Mouse (Mus musculus) heart, postnatal 0 days (tissue): ENCODE measurements around the gene Ank2. TPM values are rescaled to one million over a fixed set of nuclear protein-coding genes. Genes with fewer than 3 reads are reported as not detected.

Experiments used
- ATAC-seq: fragments of 200-750 bp; cut with Nextera tagmentation; 2 replicates; pipeline ENCODE4 v1.8.0; 2017; ENCODE audit warnings: low read depth, moderate number of reproducible peaks, moderate library complexity; ENCODE audit not compliant: insufficient read depth
- DNase-seq: peaks from one replicate; pipeline ENCODE4 v3.0.0-alpha.2; 2016; ENCODE audit warnings: low spot score
- H3K27ac ChIP-seq: fragments of 300-500 bp; sonication (generic); 2 replicates; pipeline ENCODE4 v1.5.1; 2014; ENCODE audit warnings: low read depth, mild to moderate bottlenecking
- H3K27me3 ChIP-seq: fragments of 300-500 bp; sonication (generic); 2 replicates; pipeline ENCODE4 v1.6.1; 2014; ENCODE audit warnings: low read length, mixed read lengths; ENCODE audit not compliant: control insufficient read depth, insufficient read depth
- H3K36me3 ChIP-seq: fragments of 300-500 bp; sonication (generic); replicated peaks from 2 replicates; pipeline ENCODE4 v1.6.1; 2014; ENCODE audit warnings: low read length, mixed read lengths; ENCODE audit not compliant: control insufficient read depth, insufficient read depth
- H3K4me1 ChIP-seq: fragments of 300-500 bp; sonication (generic); 2 replicates; pipeline ENCODE4 v1.6.1; 2014; ENCODE audit warnings: antibody characterized with exemption; ENCODE audit not compliant: control insufficient read depth, insufficient read depth
- H3K4me2 ChIP-seq: fragments of 300-500 bp; sonication (generic); 2 replicates; pipeline ENCODE4 v1.6.1; 2014; ENCODE audit warnings: low read depth, mild to moderate bottlenecking, low read length, moderate library complexity
- H3K4me3 ChIP-seq: fragments of 300-500 bp; sonication (generic); 2 replicates; pipeline ENCODE4 v1.5.1; 2014; ENCODE audit warnings: low read depth, low read length
- H3K9ac ChIP-seq: fragments of 300-500 bp; sonication (generic); replicated peaks from 2 replicates; pipeline ENCODE4 v1.6.1; 2014; ENCODE audit warnings: low read depth, low read length, mixed read lengths
- H3K9me3 ChIP-seq: fragments of 300-500 bp; sonication (generic); replicated peaks from 2 replicates; pipeline ENCODE4 v1.6.1; 2016; ENCODE audit warnings: low read length; ENCODE audit not compliant: control insufficient read depth
- CTCF ChIP-seq: IDR thresholded peaks from 2 replicates; pipeline ENCODE4 v1.5.1; 2016; ENCODE audit warnings: antibody characterized with exemption, control low read depth, low read depth
- EP300 ChIP-seq: IDR thresholded peaks from 2 replicates; pipeline ENCODE4 v1.6.1; 2016; ENCODE audit warnings: antibody characterized with exemption, low read depth
- WGBS: fragments of 180-500 bp; shearing (Covaris S2); extraction: QIAGEN DNeasy Blood & Tissue Kit; methylation state at CpG from one replicate; pipeline ENCODE4 v1.1.7; 2014; 5-methylcytosine and 5-hydroxymethylcytosine counted together
- polyA plus RNA-seq: library from polyadenylated mRNA; unstranded; fragments of >200 nt; fragmentation: Nextera tagmentation; extraction: Ambion mirVana; gene quantifications from 2 replicates; pipeline ENCODE4 v1.2.1, GENCODE M21; 2015
- total RNA-seq: library from RNA; depleted of rRNA; stranded (reverse); fragments of >200 nt; gene quantifications from 2 replicates; pipeline ENCODE4 v1.2.3, GENCODE M21; 2014; ENCODE audit warnings: low replicate concordance

Gene Ank2
- total and polyA plus RNA-seq, 2 experiments from 2014 or later = 45.1 to 138 TPM

- no peaks in the 10 kb centered on the region; the same call in 1 of the 2 replicates for H3K4me1 ChIP-seq
Observed at GRCm38 (mm10) chr3:127265732-127266131, 233.4 kb downstream of the Ank2 start.

DNA sequence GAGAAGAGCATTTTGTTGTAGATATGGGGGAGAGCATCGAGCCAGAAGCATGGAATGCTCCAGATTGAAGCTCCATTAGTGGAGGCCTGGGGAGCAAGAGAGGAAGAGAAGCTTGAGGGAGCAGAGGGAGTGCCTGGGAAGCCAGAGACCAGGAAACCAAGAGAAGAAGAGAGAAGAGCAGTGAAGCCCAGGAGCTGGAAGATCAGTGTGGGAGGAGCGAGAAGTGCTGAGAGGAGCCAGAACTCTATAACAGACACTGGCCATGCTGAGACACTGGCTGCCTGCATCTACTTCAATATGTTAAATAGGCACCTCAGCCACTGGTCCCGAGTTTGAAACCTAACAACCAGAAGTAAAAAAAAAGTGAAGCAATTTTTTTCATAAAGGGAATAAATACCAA is 234.0 kb downstream of the Ank2 start:
- no peaks in the 10 kb centered on the region for H3K27me3 ChIP-seq
- H3K4me3 ChIP-seq = no peak overlapping the region
- TF ChIP-seq EP300 (no peak), CTCF (no peak)
- no peaks in the 10 kb centered on the region for H3K36me3 ChIP-seq
- no peaks in the 10 kb centered on the region for H3K9me3 ChIP-seq
- no peak overlapping the region for H3K9ac ChIP-seq
- WGBS = 68% methylated on average over 3 of the region's 3 CpGs
- no peak overlapping the region for H3K4me2 ChIP-seq
- no peak for ATAC-seq
- no peak for DNase-seq
- no peak overlapping the region for H3K27ac ChIP-seq
- no peaks in the 10 kb centered on the region; the same call in 1 of the 2 replicates for H3K4me1 ChIP-seq

More at GRCm38 (mm10) chr3:127265732-127266131, 233.4 kb downstream of the Ank2 start:
- Histone ChIP-seq H3K27me3 (no peaks in the 10 kb centered on the region), H3K9me3 (no peaks in the 10 kb centered on the region), H3K36me3 (no peaks in the 10 kb centered on the region), H3K27ac (no peak overlapping the region), H3K9ac (no peak overlapping the region), H3K4me3 (no peak overlapping the region), H3K4me2 (no peak overlapping the region)
- TF ChIP-seq EP300 (no peak), CTCF (no peak)
- DNase-seq (no peak), ATAC-seq (no peak)
- 72% methylated on average over 5 of the region's 5 CpGs for WGBS

GRCm38 (mm10) chr3:127260786-127261166 is 238.4 kb downstream of the Ank2 start:
- no peak for ATAC-seq
- no peak overlapping the region for H3K4me3 ChIP-seq
- peaks cover 6% of the 10 kb centered on the region; the same call in 1 of the 2 replicates for H3K4me1 ChIP-seq
- H3K27ac ChIP-seq = no peak overlapping the region
- no peak for DNase-seq
- H3K9ac ChIP-seq = no peak overlapping the region
- no peaks in the 10 kb centered on the region for H3K36me3 ChIP-seq
- WGBS = 54% methylated on average over 7 of the region's 7 CpGs
- no peaks in the 10 kb centered on the region for H3K9me3 ChIP-seq
- no peak overlapping the region for H3K4me2 ChIP-seq
- TF ChIP-seq CTCF (no peak), EP300 (no peak)
- H3K27me3 ChIP-seq = no peaks in the 10 kb centered on the region

- Histone ChIP-seq H3K4me1 (peaks cover 6% of the 10 kb centered on the region; the same call in 1 of the 2 replicates), H3K27me3 (no peaks in the 10 kb centered on the region), H3K9me3 (no peaks in the 10 kb centered on the region), H3K36me3 (no peaks in the 10 kb centered on the region), H3K4me3 (no peak overlapping the region), H3K27ac (no peak overlapping the region), H3K4me2 (no peak overlapping the region), H3K9ac (no peak overlapping the region)
- WGBS = 77% methylated on average over 15 of the region's 15 CpGs
- no peak for TF ChIP-seq CTCF
- TF ChIP-seq EP300 = no peak
- DNase-seq (no peak), ATAC-seq (no peak)
Observed at GRCm38 (mm10) chr3:127260007-127260785, 239.0 kb downstream of the Ank2 start.

DNA sequence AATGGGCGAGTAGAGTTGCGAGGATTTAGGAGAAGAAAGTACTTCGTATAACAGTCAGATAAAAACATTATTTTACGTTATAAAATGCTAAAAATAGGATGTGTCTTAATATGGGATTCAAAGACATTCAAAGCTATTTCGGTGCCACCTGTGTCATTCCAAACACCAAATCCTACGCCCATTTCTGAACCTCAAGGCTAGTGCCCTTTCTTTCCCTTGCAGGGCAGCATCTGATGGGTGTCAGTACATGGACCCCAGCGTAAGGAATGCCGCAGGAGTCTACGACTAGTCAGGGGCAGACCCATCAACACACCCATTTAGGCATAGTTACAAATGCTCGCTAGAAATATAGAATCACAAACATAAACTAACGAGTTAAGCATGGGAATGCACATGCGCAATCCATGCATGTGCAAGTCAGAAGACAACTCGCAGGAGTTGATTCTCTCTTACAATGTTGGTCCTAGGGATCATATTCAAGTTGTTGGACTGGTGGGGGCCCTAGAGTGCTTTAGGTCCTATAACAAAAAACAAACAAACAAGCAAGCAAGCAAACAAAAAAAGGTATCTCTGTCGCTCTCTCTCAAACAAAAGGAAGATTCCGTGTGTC is 240.6 kb downstream of the Ank2 start:
- no peak for ATAC-seq
- Histone ChIP-seq H3K36me3 (no peaks in the 10 kb centered on the region), H3K9me3 (no peaks in the 10 kb centered on the region), H3K4me2 (peak overlapping the region; percentile 80), H3K4me3 (peak overlapping the region; percentile 59; the same call in 1 of the 2 replicates), H3K27ac (no peak overlapping the region), H3K4me1 (peaks cover 6% of the 10 kb centered on the region; the same call in 1 of the 2 replicates), H3K9ac (no peak overlapping the region), H3K27me3 (no peaks in the 10 kb centered on the region)
- TF ChIP-seq CTCF (no peak), EP300 (no peak)
- 42% methylated on average over 15 of the region's 15 CpGs for WGBS
- DNase-seq = no peak
